Mouse (Mus musculus) heart, embryonic 14.5 days (tissue): Measurements from ENCODE around the gene Gm5592. TPM values are rescaled to one million over a fixed set of nuclear protein-coding genes. Genes with fewer than 3 reads are reported as not detected.
"Not testable (repeated sequence)": the region's sequence is repeated elsewhere in the genome, so short reads cannot be mapped to it uniquely, and the experiment has no call there.

Experiments used
- ATAC-seq: fragments of 200-750 bp; cut with Nextera tagmentation; 2 replicates; pipeline ENCODE4 v1.8.0; 2017; ENCODE audit warnings: low read depth, moderate TSS enrichment; ENCODE audit not compliant: insufficient number of reproducible peaks, insufficient read depth, low FRiP score
- H3K27ac ChIP-seq, 2 experiments: fragments of 200-500 bp in 1 of 2; fragments of 300-500 bp in 1 of 2; sonication (generic) in 1 of 2; replicated peaks in 1 of 2; 2 replicates each; pipeline ENCODE4 v1.5.1; 2012 to 2014; ENCODE audit warnings: low read depth in 2 of 2, low read length in 2 of 2, control low read depth in 1 of 2, mild to moderate bottlenecking in 1 of 2, mixed read lengths in 1 of 2; ENCODE audit not compliant: control insufficient read depth in 1 of 2, insufficient read depth in 1 of 2
- H3K27me3 ChIP-seq: fragments of 300-500 bp; sonication (generic); 2 replicates; pipeline ENCODE4 v1.6.1; 2014; ENCODE audit warnings: mild to moderate bottlenecking, low read length, control low read depth; ENCODE audit not compliant: control insufficient read depth, insufficient read depth
- H3K36me3 ChIP-seq: fragments of 300-500 bp; sonication (generic); 2 replicates; pipeline ENCODE4 v1.6.1; 2014; ENCODE audit warnings: mild to moderate bottlenecking, control low read depth, low read length, mixed read lengths; ENCODE audit not compliant: control insufficient read depth, insufficient read depth
- H3K4me1 ChIP-seq, 2 experiments: fragments of 200-500 bp in 1 of 2; fragments of 300-500 bp in 1 of 2; sonication (generic) in 1 of 2; 2 replicates each; pipeline ENCODE4 v1.6.1; 2012 to 2014; ENCODE audit warnings: low read length in 2 of 2, control low read depth in 1 of 2, mixed read lengths in 1 of 2; ENCODE audit not compliant: control insufficient read depth in 2 of 2, insufficient read depth in 2 of 2
- H3K4me2 ChIP-seq: fragments of 300-500 bp; sonication (generic); 2 replicates; pipeline ENCODE4 v1.6.1; 2014; ENCODE audit warnings: mild to moderate bottlenecking, low read length
- H3K4me3 ChIP-seq, 2 experiments: fragments of 200-500 bp in 1 of 2; fragments of 300-500 bp in 1 of 2; sonication (generic) in 1 of 2; 2 replicates each; pipeline ENCODE4 v1.5.1; 2012 to 2014; ENCODE audit warnings: low read length in 2 of 2, mild to moderate bottlenecking in 2 of 2, control low read depth in 1 of 2, low read depth in 1 of 2, moderate library complexity in 1 of 2; ENCODE audit not compliant: control insufficient read depth in 1 of 2, insufficient read depth in 1 of 2
- H3K9ac ChIP-seq: fragments of 300-500 bp; sonication (generic); 2 replicates; pipeline ENCODE4 v1.6.1; 2014; ENCODE audit warnings: mild to moderate bottlenecking, low read length
- H3K9me3 ChIP-seq: fragments of 300-500 bp; sonication (generic); 2 replicates; pipeline ENCODE4 v1.6.1; 2016; ENCODE audit warnings: low read length, control low read depth; ENCODE audit not compliant: control insufficient read depth
- WGBS: fragments of 180-500 bp; shearing (Covaris S2); extraction: QIAGEN DNeasy Blood & Tissue Kit; methylation state at CpG from one replicate; pipeline ENCODE4 v1.1.7; 2014; 5-methylcytosine and 5-hydroxymethylcytosine counted together
- polyA plus RNA-seq: library from polyadenylated mRNA; unstranded; fragments of >200 nt; fragmentation: Nextera tagmentation; extraction: Ambion mirVana; gene quantifications from 2 replicates; pipeline ENCODE4 v1.2.1, GENCODE M21; 2014

Gm5592 gene
- not detected in 2 replicates for polyA plus RNA-seq

GRCm38 (mm10) chr7:41153541-41153940 lies at the start of gene Gm5592:
TSS of gene Gm5592 (plus strand) at chr7:41153841.
- H3K27me3 ChIP-seq, H3K4me2 ChIP-seq, H3K9ac ChIP-seq, H3K27ac ChIP-seq, H3K4me1 ChIP-seq, H3K4me3 ChIP-seq, H3K9me3 ChIP-seq, ATAC-seq, H3K36me3 ChIP-seq: not testable (repeated sequence)
- WGBS: 74% methylated on average over 4 of the region's 4 CpGs

GRCm38 (mm10) chr7:41155806-41156205 lies 2.2 kb downstream of the Gm5592 start:
- H3K4me2 ChIP-seq, H3K4me1 ChIP-seq, H3K36me3 ChIP-seq, H3K4me3 ChIP-seq, ATAC-seq, H3K9me3 ChIP-seq, H3K27me3 ChIP-seq, H3K9ac ChIP-seq, H3K27ac ChIP-seq: not testable (repeated sequence)
- 85% methylated on average over 2 of the region's 2 CpGs for WGBS

- not testable (repeated sequence) for H3K27me3 ChIP-seq, H3K9me3 ChIP-seq, H3K27ac ChIP-seq, H3K36me3 ChIP-seq, H3K4me2 ChIP-seq, H3K9ac ChIP-seq, ATAC-seq, H3K4me1 ChIP-seq, H3K4me3 ChIP-seq
- WGBS: no CpG with 5 or more reads among the region's 1 CpGs
Measured at GRCm38 (mm10) chr7:41157879-41158278, 4.2 kb downstream of the Gm5592 start.

GRCm38 (mm10) chr7:41158562-41158961 lies 4.9 kb downstream of the Gm5592 start:
- not testable (repeated sequence) for H3K4me1 ChIP-seq, H3K27me3 ChIP-seq, H3K36me3 ChIP-seq, H3K4me3 ChIP-seq, H3K4me2 ChIP-seq, H3K27ac ChIP-seq, ATAC-seq, H3K9me3 ChIP-seq, H3K9ac ChIP-seq
- 60% methylated on average over 2 of the region's 2 CpGs for WGBS

- H3K4me2 ChIP-seq: no peak overlapping the region
- no peak overlapping the region for H3K9ac ChIP-seq
- H3K27ac ChIP-seq: no peak overlapping the region
- H3K9me3 ChIP-seq: 0 out of 2 replicates have a peak, but pooled peaks cover 4% of the 10 kb centered on the region
- H3K27me3 ChIP-seq: no peaks in the 10 kb centered on the region
- no peak for ATAC-seq
- no peaks in the 10 kb centered on the region for H3K4me1 ChIP-seq
- 55% methylated on average over 4 of the region's 4 CpGs for WGBS
- no peak overlapping the region for H3K4me3 ChIP-seq
- H3K36me3 ChIP-seq: no peaks in the 10 kb centered on the region
Measured at GRCm38 (mm10) chr7:41193671-41194070, 40.0 kb downstream of the Gm5592 start.

Other genes with a start within 250 kb of the Gm5592 start
- gene 4930433I11Rik, start 166.3 kb upstream of the Gm5592 start, polyA plus RNA-seq: not detected in 2 replicates
- gene Gm4884, start 121.1 kb upstream of the Gm5592 start, polyA plus RNA-seq: not detected in 2 replicates
- gene AI987944, start 239.5 kb downstream of the Gm5592 start, polyA plus RNA-seq: 10.5 and 11.9 TPM in 2 replicates